Mouse (Mus musculus) bone marrow macrophage, adult 2 months (primary cell): ENCODE results near the gene Tbc1d24. TPM values are rescaled to one million over a fixed set of nuclear protein-coding genes. Genes with fewer than 3 reads are reported as not detected.

Experiments
- H3K27ac ChIP-seq: 2 replicates; pipeline ENCODE4 v1.5.1; 2012; ENCODE audit warnings: low read depth, low read length; ENCODE audit not compliant: insufficient read depth
- H3K4me1 ChIP-seq: 2 replicates; pipeline ENCODE4 v1.6.1; 2012; ENCODE audit warnings: low read length; ENCODE audit not compliant: control insufficient read depth, insufficient read depth
- H3K4me3 ChIP-seq: 2 replicates; pipeline ENCODE4 v1.5.1; 2012; ENCODE audit warnings: mild to moderate bottlenecking, low read length, moderate library complexity; ENCODE audit not compliant: insufficient read depth
- CTCF ChIP-seq: IDR thresholded peaks from 2 replicates; pipeline ENCODE4 v1.5.1; 2012; ENCODE audit warnings: low read depth, mild to moderate bottlenecking, low read length, moderate library complexity
- POLR2A ChIP-seq: IDR thresholded peaks from 2 replicates; pipeline ENCODE4 v1.6.1; 2012; ENCODE audit warnings: mild to moderate bottlenecking, low read depth, low read length, borderline replicate concordance
- polyA plus RNA-seq: library from polyadenylated mRNA; stranded (reverse); fragments of >200 nt; gene quantifications from 2 replicates; pipeline ENCODE4 v1.2.4, GENCODE M21; 2012; ENCODE audit not compliant: missing spikeins, insufficient read depth, insufficient read length

The Tbc1d24 gene
- polyA plus RNA-seq, 1 experiment: 23.0 TPM

DNA sequence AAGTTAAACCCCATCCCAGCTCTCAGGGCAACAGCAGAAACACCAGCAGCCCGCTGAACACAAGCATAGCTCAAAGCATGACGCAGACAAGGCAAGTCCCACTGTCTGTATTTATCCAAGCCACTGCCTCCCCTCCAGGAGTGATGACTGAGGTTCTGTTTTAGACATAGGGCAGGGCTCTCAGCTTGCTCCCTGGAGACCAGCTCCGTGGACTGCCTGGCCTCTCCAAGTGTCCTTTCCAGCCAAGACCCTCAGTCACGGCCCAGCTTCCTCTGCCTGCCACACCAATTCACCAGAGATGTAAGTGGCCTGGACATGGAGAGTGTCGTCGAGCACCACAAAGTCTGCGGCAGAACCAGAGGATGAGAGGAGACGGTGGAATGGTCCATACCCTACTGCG, 49.6 kb downstream of the Tbc1d24 start:
- H3K4me1 ChIP-seq: peaks cover 28% of the 10 kb centered on the region
- no peak for TF ChIP-seq POLR2A
- TF ChIP-seq CTCF: no peak
- H3K4me3 ChIP-seq: no peak overlapping the region
- H3K27ac ChIP-seq: no peak overlapping the region

GRCm38 (mm10) chr17:24154463-24154862, 50.9 kb downstream of the Tbc1d24 start:
- TF ChIP-seq CTCF: no peak
- no peak for TF ChIP-seq POLR2A
- Histone ChIP-seq H3K4me3 (no peak overlapping the region), H3K27ac (no peak overlapping the region), H3K4me1 (peaks cover 18% of the 10 kb centered on the region)

- peak overlapping the region; percentile 50 for H3K4me3 ChIP-seq
- no peak for TF ChIP-seq POLR2A
- TF ChIP-seq CTCF: peak; percentile 65
- peaks cover 7% of the 10 kb centered on the region; the same call in 1 of the 2 replicates for H3K4me1 ChIP-seq
- H3K27ac ChIP-seq: no peak overlapping the region
Measured at GRCm38 (mm10) chr17:24151890-24152563, 53.3 kb downstream of the Tbc1d24 start.

DNA sequence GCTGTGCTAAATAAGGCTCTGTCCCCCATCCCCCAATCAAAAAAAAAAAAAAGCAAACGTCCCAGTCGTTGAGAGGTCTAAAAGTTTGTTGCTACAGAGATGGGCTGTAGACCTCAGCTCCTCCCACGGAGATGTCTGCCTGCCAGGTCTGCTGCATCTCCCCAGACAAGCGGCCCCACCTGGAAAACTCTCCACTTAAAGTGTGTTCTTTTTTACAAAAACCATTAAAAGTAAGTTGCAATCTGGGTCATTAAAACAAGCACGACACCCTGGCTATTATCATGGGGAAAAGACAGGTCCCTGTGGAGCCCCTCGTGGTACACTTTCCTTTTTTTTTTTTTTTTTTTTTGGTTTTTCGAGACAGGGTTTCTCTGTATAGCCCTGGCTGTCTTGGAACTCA, 54.0 kb downstream of the Tbc1d24 start:
- Histone ChIP-seq H3K4me1 (peaks cover 7% of the 10 kb centered on the region; the same call in 1 of the 2 replicates), H3K4me3 (no peak overlapping the region), H3K27ac (no peak overlapping the region)
- no peak for TF ChIP-seq CTCF
- no peak for TF ChIP-seq POLR2A

- H3K27ac ChIP-seq: no peak within 1 kb of the TSS
- peak within 1 kb of the TSS; percentile 50; the same call in 1 of the 2 replicates for H3K4me3 ChIP-seq
- peaks cover 7% of the 10 kb centered on the region; the same call in 1 of the 2 replicates for H3K4me1 ChIP-seq
- TF ChIP-seq POLR2A (no peak), CTCF (no peak)
Measured at GRCm38 (mm10) chr17:24150824-24151223, 54.5 kb downstream of the Tbc1d24 start, which contains the start of gene Pdpk1. Pdpk1 (minus strand) TSS chr17:24150924.

DNA sequence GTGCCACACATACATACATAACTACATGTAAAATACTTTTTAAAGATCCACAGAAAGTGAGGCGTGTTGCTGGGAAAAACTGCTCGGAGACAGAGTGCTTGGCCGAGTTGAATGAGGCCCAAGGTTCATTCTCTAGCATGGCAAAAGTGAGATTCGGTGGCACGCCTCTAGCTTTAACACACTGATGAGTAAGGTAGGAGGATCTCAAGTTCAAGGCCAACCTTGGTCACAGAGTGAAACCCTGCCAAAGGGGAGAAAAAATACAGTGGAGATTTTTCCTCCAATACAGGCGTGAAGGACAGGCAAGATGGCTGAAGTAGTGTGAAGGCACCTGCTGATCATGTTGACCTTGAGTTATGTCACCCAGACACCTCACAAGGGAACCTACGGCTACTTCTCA, 55.9 kb downstream of the Tbc1d24 start:
- H3K4me3 ChIP-seq: no peak overlapping the region
- peaks cover 7% of the 10 kb centered on the region; the same call in 1 of the 2 replicates for H3K4me1 ChIP-seq
- TF ChIP-seq POLR2A: no peak
- TF ChIP-seq CTCF: no peak
- H3K27ac ChIP-seq: no peak overlapping the region

GRCm38 (mm10) chr17:24142897-24143296, 62.5 kb downstream of the Tbc1d24 start:
- Histone ChIP-seq H3K4me3 (no peak overlapping the region), H3K4me1 (peaks cover 16% of the 10 kb centered on the region), H3K27ac (no peak overlapping the region)
- TF ChIP-seq POLR2A (no peak), CTCF (no peak)

- Histone ChIP-seq H3K27ac (peak overlapping the region; percentile 63), H3K4me1 (peaks cover 15% of the 10 kb centered on the region), H3K4me3 (peak overlapping the region; percentile 98)
- TF ChIP-seq CTCF (no peak), POLR2A (no peak)
Measured at GRCm38 (mm10) chr17:24141425-24141920, 63.9 kb downstream of the Tbc1d24 start.

DNA sequence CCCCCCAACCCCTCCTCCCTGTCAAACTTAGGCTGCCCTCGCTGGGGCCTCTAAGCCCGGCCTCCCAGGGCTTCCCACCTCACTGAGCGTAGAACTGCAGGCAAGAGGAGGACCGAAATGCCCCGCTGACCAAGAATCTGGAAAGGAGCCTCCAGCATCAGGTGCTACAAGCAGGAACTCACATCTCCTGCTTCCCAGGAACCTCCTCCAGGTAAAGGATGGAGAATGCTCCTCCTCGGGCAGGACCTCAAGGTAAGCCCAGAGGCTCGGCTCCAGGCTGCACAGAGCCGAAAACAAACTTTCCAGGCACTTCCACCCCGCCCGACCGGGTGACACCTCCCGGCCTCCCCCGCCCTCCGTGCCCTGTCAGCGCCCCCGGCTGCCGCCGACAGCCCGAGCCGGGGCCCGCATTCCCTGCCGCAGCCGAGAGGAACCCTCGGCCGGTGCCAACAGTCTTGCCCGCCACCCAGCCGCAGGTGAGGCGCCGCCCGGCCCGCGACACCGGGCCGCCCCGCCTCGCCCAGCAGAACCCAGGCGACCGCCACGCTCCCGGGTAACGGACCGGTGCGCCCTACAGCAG, 64.4 kb downstream of the Tbc1d24 start:
- Histone ChIP-seq H3K4me3 (peak overlapping the region; percentile 98), H3K4me1 (peaks cover 15% of the 10 kb centered on the region), H3K27ac (peak overlapping the region; percentile 64)
- TF ChIP-seq CTCF (no peak), POLR2A (0 out of 2 replicates have a peak, but pooled peaks have one; percentile 25)

GRCm38 (mm10) chr17:24139968-24140367, 65.4 kb downstream of the Tbc1d24 start:
- Histone ChIP-seq H3K27ac (0 out of 2 replicates have a peak overlapping the region, but pooled peaks have one; percentile 36), H3K4me1 (peaks cover 15% of the 10 kb centered on the region), H3K4me3 (peak overlapping the region; percentile 98)
- no peak for TF ChIP-seq POLR2A
- no peak for TF ChIP-seq CTCF
